Mouse (Mus musculus) midbrain, embryonic 14.5 days (tissue): Measurements from ENCODE around the gene Podnl1. TPM values are rescaled to one million over a fixed set of nuclear protein-coding genes. Genes with fewer than 3 reads are reported as not detected.
A peak's percentile ranks its signal among the peaks of the same experiment; 100 is the strongest.

Experiments
- ATAC-seq: fragments of 200-750 bp; cut with Nextera tagmentation; 2 replicates; pipeline ENCODE4 v1.8.0; 2017; ENCODE audit warnings: moderate number of reproducible peaks, moderate library complexity; ENCODE audit not compliant: low FRiP score, low TSS enrichment
- DNase-seq: peaks from one replicate; pipeline ENCODE4 v3.0.0-alpha.2; 2015
- H3K27ac ChIP-seq: fragments of 300-500 bp; sonication (generic); replicated peaks from 2 replicates; pipeline ENCODE4 v1.5.1; 2014; ENCODE audit warnings: mild to moderate bottlenecking, low read depth, low read length, moderate library complexity
- H3K27me3 ChIP-seq: fragments of 300-500 bp; sonication (generic); 2 replicates; pipeline ENCODE4 v1.6.1; 2014; ENCODE audit warnings: low read length, control low read depth, mixed read lengths; ENCODE audit not compliant: control insufficient read depth, insufficient read depth
- H3K36me3 ChIP-seq: fragments of 300-500 bp; sonication (generic); 2 replicates; pipeline ENCODE4 v1.6.1; 2014; ENCODE audit warnings: low read length, control low read depth; ENCODE audit not compliant: control insufficient read depth, insufficient read depth
- H3K4me1 ChIP-seq: fragments of 300-500 bp; sonication (generic); 2 replicates; pipeline ENCODE4 v1.6.1; 2014; ENCODE audit warnings: mild to moderate bottlenecking, antibody characterized with exemption, low read length, control low read depth; ENCODE audit not compliant: control insufficient read depth, insufficient read depth
- H3K4me2 ChIP-seq: fragments of 300-500 bp; sonication (generic); 2 replicates; pipeline ENCODE4 v1.6.1; 2014; ENCODE audit warnings: mild to moderate bottlenecking, low read length, moderate library complexity
- H3K4me3 ChIP-seq: fragments of 300-500 bp; sonication (generic); replicated peaks from 2 replicates; pipeline ENCODE4 v1.5.1; 2014; ENCODE audit warnings: low read depth, low read length
- H3K9ac ChIP-seq: fragments of 300-500 bp; sonication (generic); replicated peaks from 2 replicates; pipeline ENCODE4 v1.6.1; 2014; ENCODE audit warnings: mild to moderate bottlenecking, low read length, moderate library complexity
- H3K9me3 ChIP-seq: fragments of 300-500 bp; sonication (generic); 2 replicates; pipeline ENCODE4 v1.6.1; 2016; ENCODE audit warnings: low read length, control low read depth, mixed read lengths; ENCODE audit not compliant: control insufficient read depth
- WGBS: fragments of 180-500 bp; shearing (Covaris S2); extraction: QIAGEN DNeasy Blood & Tissue Kit; methylation state at CpG from one replicate; pipeline ENCODE4 v1.1.7; 2014; 5-methylcytosine and 5-hydroxymethylcytosine counted together
- polyA plus RNA-seq: library from polyadenylated mRNA; unstranded; fragments of >200 nt; fragmentation: Nextera tagmentation; extraction: Ambion mirVana; gene quantifications from 2 replicates; pipeline ENCODE4 v1.2.1, GENCODE M21; 2014

Podnl1 gene
- polyA plus RNA-seq, 1 experiment from 2014 or later: 0.68 TPM

- no peak overlapping the region for H3K4me2 ChIP-seq
- no peak overlapping the region for H3K27ac ChIP-seq
- H3K4me1 ChIP-seq: no peaks in the 10 kb centered on the region
- H3K9me3 ChIP-seq: no peaks in the 10 kb centered on the region
- no peak overlapping the region for H3K4me3 ChIP-seq
- no peak for DNase-seq
- no peaks in the 10 kb centered on the region for H3K27me3 ChIP-seq
- peaks cover 47% of the 10 kb centered on the region for H3K36me3 ChIP-seq
- H3K9ac ChIP-seq: no peak overlapping the region
- no peak for ATAC-seq
- WGBS: 91% methylated on average over 5 of the region's 5 CpGs
Observed at GRCm38 (mm10) chr8:84170096-84170495, 44.3 kb downstream of the Podnl1 start.

DNA sequence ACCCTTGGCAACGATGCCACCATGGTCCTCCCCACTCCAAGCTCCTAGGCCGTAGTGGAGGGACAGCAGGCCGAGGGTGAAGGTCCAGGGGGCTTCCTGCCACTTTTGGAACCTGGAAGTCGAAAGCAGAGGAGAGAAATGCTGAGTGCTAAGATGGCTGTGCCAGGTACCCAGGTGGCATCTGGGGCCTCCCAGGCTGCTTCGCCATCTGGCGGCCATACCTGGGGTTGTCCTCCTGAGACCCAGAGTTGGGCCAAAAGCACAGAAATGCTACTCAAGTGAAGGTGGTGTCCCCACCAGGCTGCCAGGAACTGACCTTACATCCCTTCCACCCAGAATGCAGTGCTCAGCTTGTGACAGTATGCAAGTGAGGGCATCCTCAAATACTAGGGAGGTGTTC is 48.1 kb downstream of the Podnl1 start:
- H3K9ac ChIP-seq: no peak overlapping the region
- DNase-seq (no peak), ATAC-seq (no peak)
- H3K9me3 ChIP-seq: no peaks in the 10 kb centered on the region
- WGBS: 87% methylated on average over 6 of the region's 6 CpGs
- no peak overlapping the region for H3K27ac ChIP-seq
- peaks cover 6% of the 10 kb centered on the region; the same call in 1 of the 2 replicates for H3K4me1 ChIP-seq
- H3K36me3 ChIP-seq: peaks cover 52% of the 10 kb centered on the region
- no peak overlapping the region for H3K4me2 ChIP-seq
- H3K27me3 ChIP-seq: no peaks in the 10 kb centered on the region
- H3K4me3 ChIP-seq: no peak overlapping the region

- no peak overlapping the region for H3K9ac ChIP-seq
- no peak overlapping the region for H3K27ac ChIP-seq
- no peak overlapping the region for H3K4me3 ChIP-seq
- H3K27me3 ChIP-seq: no peaks in the 10 kb centered on the region
- ATAC-seq (no peak), DNase-seq (no peak)
- no peak overlapping the region for H3K4me2 ChIP-seq
- H3K9me3 ChIP-seq: no peaks in the 10 kb centered on the region
- WGBS: 50% methylated on average over 3 of the region's 3 CpGs
- H3K36me3 ChIP-seq: peaks cover 48% of the 10 kb centered on the region
- H3K4me1 ChIP-seq: peaks cover 32% of the 10 kb centered on the region
Observed at GRCm38 (mm10) chr8:84176560-84176959, 50.8 kb downstream of the Podnl1 start.

- Histone ChIP-seq H3K9ac (no peak overlapping the region), H3K36me3 (peaks cover 40% of the 10 kb centered on the region), H3K9me3 (no peaks in the 10 kb centered on the region), H3K4me3 (no peak overlapping the region), H3K27ac (no peak overlapping the region), H3K4me2 (no peak overlapping the region), H3K4me1 (peaks cover 40% of the 10 kb centered on the region), H3K27me3 (no peaks in the 10 kb centered on the region)
- WGBS: 91% methylated on average over 3 of the region's 3 CpGs
- DNase-seq (no peak), ATAC-seq (no peak)
Observed at GRCm38 (mm10) chr8:84177405-84177804, 51.6 kb downstream of the Podnl1 start.

DNA sequence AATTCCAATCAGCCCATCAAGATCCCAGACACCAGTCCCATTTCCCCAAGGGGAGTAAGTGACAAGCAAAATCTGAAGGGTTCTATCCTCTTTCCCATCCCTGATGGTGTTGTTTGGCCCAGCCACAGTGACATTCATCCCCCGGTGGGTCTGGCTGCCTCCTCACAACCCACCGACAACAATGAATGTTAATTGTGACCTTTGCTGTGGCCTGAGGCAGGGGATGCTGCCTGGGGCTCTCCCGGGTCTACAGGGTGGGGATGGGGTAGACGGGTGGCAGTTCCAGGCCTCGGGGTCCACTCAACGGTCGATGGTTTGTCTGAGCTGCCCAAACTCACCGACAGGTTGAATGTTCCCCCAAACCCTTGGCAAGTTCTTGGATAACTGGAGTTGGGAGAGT is 52.8 kb downstream of the Podnl1 start:
- Histone ChIP-seq H3K4me3 (no peak overlapping the region), H3K36me3 (peaks cover 28% of the 10 kb centered on the region), H3K9ac (no peak overlapping the region; the same call in 1 of the 2 replicates), H3K27ac (no peak overlapping the region), H3K4me2 (0 out of 2 replicates have a peak overlapping the region, but pooled peaks have one; percentile 86), H3K27me3 (no peaks in the 10 kb centered on the region), H3K4me1 (peaks cover 46% of the 10 kb centered on the region), H3K9me3 (no peaks in the 10 kb centered on the region)
- WGBS: 70% methylated on average over 8 of the region's 8 CpGs
- ATAC-seq (no peak), DNase-seq (no peak)

- Histone ChIP-seq H3K36me3 (peaks cover 14% of the 10 kb centered on the region; the same call in 1 of the 2 replicates), H3K27ac (peak overlapping the region; percentile 81), H3K4me3 (peak overlapping the region; percentile 31), H3K4me2 (peak overlapping the region; percentile 86), H3K9ac (peak overlapping the region; percentile 47), H3K27me3 (no peaks in the 10 kb centered on the region), H3K4me1 (peaks cover 56% of the 10 kb centered on the region), H3K9me3 (no peaks in the 10 kb centered on the region)
- DNase-seq (no peak), ATAC-seq (no peak)
- WGBS: 3% methylated on average over 4 of the region's 4 CpGs
Observed at GRCm38 (mm10) chr8:84179946-84180345, 54.2 kb downstream of the Podnl1 start.

DNA sequence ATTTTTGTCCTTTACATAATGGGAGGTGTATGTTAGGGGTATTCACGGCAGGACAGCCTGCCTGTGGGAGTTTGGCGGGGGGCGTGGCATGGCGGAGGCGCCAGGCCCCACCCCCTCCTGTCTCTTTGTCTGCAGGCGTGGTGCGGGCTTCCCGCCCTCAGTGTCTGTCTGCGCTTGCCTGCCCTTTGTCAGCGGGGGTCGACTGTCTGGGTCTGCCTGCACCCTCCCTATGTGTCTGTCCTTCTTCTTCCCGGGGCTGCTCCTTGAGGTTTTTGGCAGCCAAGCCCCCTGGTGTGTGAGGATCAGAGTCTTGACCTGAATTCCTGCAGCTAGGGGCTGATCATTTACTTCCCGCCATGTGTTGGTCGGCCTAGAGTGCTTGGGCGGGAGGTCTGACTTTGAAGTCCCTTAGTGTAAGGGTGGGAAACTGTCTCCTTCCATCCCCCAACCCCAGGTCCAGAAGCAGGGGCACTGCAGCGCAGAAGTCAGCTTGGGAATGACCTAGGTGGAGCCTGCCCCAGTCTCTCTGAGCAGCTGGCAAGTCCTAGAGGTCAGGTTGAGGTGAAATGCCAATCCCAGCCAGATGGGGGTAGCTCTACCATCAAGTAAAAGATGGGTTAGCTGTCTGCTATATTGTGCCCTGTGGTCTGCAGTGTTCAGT is 54.9 kb downstream of the Podnl1 start:
- Histone ChIP-seq H3K36me3 (0 out of 2 replicates have a peak, but pooled peaks cover 9% of the 10 kb centered on the region), H3K27ac (peak overlapping the region; percentile 81), H3K4me1 (peaks cover 56% of the 10 kb centered on the region), H3K27me3 (no peaks in the 10 kb centered on the region), H3K9ac (peak overlapping the region; percentile 47), H3K4me3 (peak overlapping the region; percentile 31), H3K4me2 (peak overlapping the region; percentile 86), H3K9me3 (no peaks in the 10 kb centered on the region)
- under 1% methylated on average over 16 of the region's 16 CpGs for WGBS
- peak; percentile 62; the same call in 1 of the 2 replicates for ATAC-seq
- DNase-seq: peak; percentile 85
